Mouse (Mus musculus) gastrocnemius, postnatal 14 days (tissue): ENCODE results near the gene 4932438A13Rik. TPM values are rescaled to one million over a fixed set of nuclear protein-coding genes. Genes with fewer than 3 reads are reported as not detected.

Experiments
- DNase-seq: peaks from one replicate; pipeline ENCODE4 v3.0.0; 2021; ENCODE audit warnings: mixed read lengths
- intact Hi-C: fragments of 180-260 bp; cut with DNase I; formaldehyde crosslinking; loops from one replicate; pipeline ENCODE4 v1.15.1; 2025; ENCODE audit warnings: low total_unique reads
- total RNA-seq, 2 experiments: library from RNA; stranded (reverse); gene quantifications; 2 replicates each; pipeline ENCODE4 v1.2.3; 2021

4932438A13Rik gene
- total RNA-seq, 2 experiments from 2014 or later: 21.8 to 22.6 TPM

GRCm38 (mm10) chr3:36864466-36864865 is 1.6 kb downstream of the 4932438A13Rik start:
- no peak for DNase-seq
- intact Hi-C loops: no loop called here

GRCm38 (mm10) chr3:36905372-36905771 is 42.5 kb downstream of the 4932438A13Rik start:
- DNase-seq: no peak
- intact Hi-C loops: no loop called here

- no peak for DNase-seq
- intact Hi-C loops: no loop called here
These were observed 54.9 kb downstream of the 4932438A13Rik start for GRCm38 (mm10) chr3:36917832-36918231.

GRCm38 (mm10) chr3:36918322-36918721 is 55.4 kb downstream of the 4932438A13Rik start:
- no peak for DNase-seq
- intact Hi-C loops: no loop called here

GRCm38 (mm10) chr3:36941572-36941971 is 78.7 kb downstream of the 4932438A13Rik start:
- no peak for DNase-seq
- intact Hi-C loops: no loop called here

- no peak for DNase-seq
- intact Hi-C loops: no loop called here
These were observed 79.2 kb downstream of the 4932438A13Rik start for GRCm38 (mm10) chr3:36942108-36942507.

GRCm38 (mm10) chr3:36943706-36944105 is 80.8 kb downstream of the 4932438A13Rik start:
- DNase-seq: no peak
- intact Hi-C loops: no loop called here

- no peak for DNase-seq
- intact Hi-C loops: no loop called here
These were observed 175.1 kb downstream of the 4932438A13Rik start for GRCm38 (mm10) chr3:37037979-37038378.

GRCm38 (mm10) chr3:37039811-37040210 is 176.9 kb downstream of the 4932438A13Rik start:
- intact Hi-C loops: no loop called here
- no peak for DNase-seq

GRCm38 (mm10) chr3:37051491-37051890 is 188.6 kb downstream of the 4932438A13Rik start:
- DNase-seq: no peak
- intact Hi-C loops: loop anchor here (10.0 kb wide), 1 partner anchor 153 kb away; no protein-coding TSS in a partner anchor

- intact Hi-C loops: no loop called here
- no peak for DNase-seq
These were observed 200.5 kb downstream of the 4932438A13Rik start, which contains the start of gene Adad1 for GRCm38 (mm10) chr3:37063406-37063805. TSS of gene Adad1 (plus strand) at chr3:37063527.

- intact Hi-C loops: no loop called here
- DNase-seq: peak; percentile 66
These were observed 210.3 kb downstream of the 4932438A13Rik start for GRCm38 (mm10) chr3:37073211-37073610.

- no peak for DNase-seq
- intact Hi-C loops: no loop called here
These were observed 222.0 kb downstream of the 4932438A13Rik start for GRCm38 (mm10) chr3:37084860-37085259.

- intact Hi-C loops: no loop called here
- no peak for DNase-seq
These were observed 227.8 kb downstream of the 4932438A13Rik start for GRCm38 (mm10) chr3:37090721-37091120.

Other genes starting within 250 kb of the 4932438A13Rik start
- gene Bbs7, start 249.6 kb upstream of the 4932438A13Rik start, total RNA-seq: 1 to 10 TPM; 4.9 to 5.0 TPM
- gene Trpc3, start 172.9 kb upstream of the 4932438A13Rik start, total RNA-seq: 1 to 10 TPM; 4.9 to 6.5 TPM
- gene Adad1, start 200.4 kb downstream of the 4932438A13Rik start, total RNA-seq: not detected